Mouse (Mus musculus): ENCODE results near the gene Ripk1.
"Not testable (repeated sequence)": the region's sequence is repeated elsewhere in the genome, so short reads cannot be mapped to it uniquely, and the experiment has no call there.

Gene Ripk1

GRCm38 (mm10) chr13:34075893-34076292 is 73.7 kb downstream of the Ripk1 start:
- DNase-seq (ENCODE audit: extremely low read depth, low read depth, low spot score): not testable (repeated sequence)

GRCm38 (mm10) chr13:34076561-34077491 is 74.7 kb downstream of the Ripk1 start:
- DNase-seq (ENCODE audit: extremely low read depth, low read depth, low spot score): no peak

- DNase-seq (ENCODE audit: extremely low read depth, low read depth, low spot score): no peak
Measured at GRCm38 (mm10) chr13:34077492-34078271, 75.5 kb downstream of the Ripk1 start, which contains the start of gene Tubb2a. TSS of gene Tubb2a (minus strand) at chr13:34078007.

GRCm38 (mm10) chr13:34078500-34079280 is 76.5 kb downstream of the Ripk1 start:
- DNase-seq (ENCODE audit: extremely low read depth, low read depth, low spot score): no peak

- no peak for DNase-seq (ENCODE audit: extremely low read depth, low read depth, low spot score)
Measured at GRCm38 (mm10) chr13:34079801-34080200, 77.6 kb downstream of the Ripk1 start.

GRCm38 (mm10) chr13:34081926-34082325 is 79.8 kb downstream of the Ripk1 start:
- DNase-seq (ENCODE audit: extremely low read depth, low read depth, low spot score): no peak

GRCm38 (mm10) chr13:34084026-34084750 is 82.0 kb downstream of the Ripk1 start:
- no peak for DNase-seq (ENCODE audit: extremely low read depth, low read depth, low spot score)
